Mouse (Mus musculus) lung, postnatal 0 days (tissue): ENCODE measurements around the gene Gm20388.

Experiments
- CTCF ChIP-seq: IDR thresholded peaks from 2 replicates; pipeline ENCODE4 v1.5.1; 2016; ENCODE audit warnings: antibody characterized with exemption, mild to moderate bottlenecking
- EP300 ChIP-seq: IDR thresholded peaks from 2 replicates; pipeline ENCODE4 v1.6.1; 2016; ENCODE audit warnings: antibody characterized with exemption, mild to moderate bottlenecking, control low read depth

- no peak for TF ChIP-seq CTCF
- TF ChIP-seq EP300: no peak
These were observed 834.6 kb downstream of the Gm20388 start for GRCm38 (mm10) chr8:120745226-120745625.
